Mouse (Mus musculus): ENCODE measurements at regions not wholly inside any gene's neighbourhood (a gene's known extent, or its start where the extent isn't known, plus 50 kb on each side); places are given as distances from the start of the nearest gene placed in this dataset.
"Not testable (repeated sequence)": the region's sequence is repeated elsewhere in the genome, so short reads cannot be mapped to it uniquely, and the experiment has no call there.

- H3K4me1 ChIP-seq (ENCODE audit: insufficient read depth); H3K36me3 ChIP-seq (replicated peaks; ENCODE audit: insufficient read depth, low read length); H3K27me3 ChIP-seq (ENCODE audit: insufficient read depth, low read length); H3K9ac ChIP-seq (replicated peaks); H3K27ac ChIP-seq (ENCODE audit: low read depth); H3K9me3 ChIP-seq (ENCODE audit: low read length): not testable (repeated sequence)
- DNase-seq, result peak; percentile 76
- H3K4me3 ChIP-seq (ENCODE audit: low read depth, low read length), result peak overlapping the region; percentile 46
- WGBS (ENCODE audit: insufficient replicate concordance), result under 1% methylated on average over 11 of the region's 48 CpGs
- peak overlapping the region; percentile 52 for H3K4me2 ChIP-seq (ENCODE audit: low read depth, low read length)
- peak; percentile 98 for ATAC-seq
These were observed 51.0 kb upstream of the Zfp873 start for GRCm38 (mm10) chr10:81996742-81997536.
